Mouse (Mus musculus): ENCODE results near the gene Best1. TPM values are rescaled to one million over a fixed set of nuclear protein-coding genes. Genes with fewer than 3 reads are reported as not detected.

Gene Best1
- polyA plus RNA-seq, 1 experiment from 2014 or later, result 0.61 TPM

- WGBS, result 83% methylated on average over 2 of the region's 2 CpGs
- H3K4me1 ChIP-seq (replicated peaks; ENCODE audit: control insufficient read depth, insufficient read depth, low read length), result no peaks in the 10 kb centered on the region
- no peak overlapping the region for H3K27ac ChIP-seq (ENCODE audit: low read depth, low read length)
- ATAC-seq, result no peak
- H3K9ac ChIP-seq (ENCODE audit: low read depth, low read length), result no peak overlapping the region
- H3K36me3 ChIP-seq (ENCODE audit: control insufficient read depth, insufficient read depth), result peaks cover 43% of the 10 kb centered on the region; the same call in 1 of the 2 replicates
- no peak overlapping the region for H3K4me2 ChIP-seq (replicated peaks; ENCODE audit: low read depth)
- no peaks in the 10 kb centered on the region for H3K9me3 ChIP-seq (ENCODE audit: control insufficient read depth)
- H3K4me3 ChIP-seq (ENCODE audit: low read depth, low read length), result no peak overlapping the region
- no peak for TF ChIP-seq CTCF (IDR thresholded peaks at IDR 0.05; ENCODE audit: low read depth)
- no peaks in the 10 kb centered on the region for H3K27me3 ChIP-seq (replicated peaks; ENCODE audit: control insufficient read depth, insufficient read depth, low read length)
Measured at GRCm38 (mm10) chr19:10029746-10030145, 28.3 kb upstream of the Best1 start.

DNA sequence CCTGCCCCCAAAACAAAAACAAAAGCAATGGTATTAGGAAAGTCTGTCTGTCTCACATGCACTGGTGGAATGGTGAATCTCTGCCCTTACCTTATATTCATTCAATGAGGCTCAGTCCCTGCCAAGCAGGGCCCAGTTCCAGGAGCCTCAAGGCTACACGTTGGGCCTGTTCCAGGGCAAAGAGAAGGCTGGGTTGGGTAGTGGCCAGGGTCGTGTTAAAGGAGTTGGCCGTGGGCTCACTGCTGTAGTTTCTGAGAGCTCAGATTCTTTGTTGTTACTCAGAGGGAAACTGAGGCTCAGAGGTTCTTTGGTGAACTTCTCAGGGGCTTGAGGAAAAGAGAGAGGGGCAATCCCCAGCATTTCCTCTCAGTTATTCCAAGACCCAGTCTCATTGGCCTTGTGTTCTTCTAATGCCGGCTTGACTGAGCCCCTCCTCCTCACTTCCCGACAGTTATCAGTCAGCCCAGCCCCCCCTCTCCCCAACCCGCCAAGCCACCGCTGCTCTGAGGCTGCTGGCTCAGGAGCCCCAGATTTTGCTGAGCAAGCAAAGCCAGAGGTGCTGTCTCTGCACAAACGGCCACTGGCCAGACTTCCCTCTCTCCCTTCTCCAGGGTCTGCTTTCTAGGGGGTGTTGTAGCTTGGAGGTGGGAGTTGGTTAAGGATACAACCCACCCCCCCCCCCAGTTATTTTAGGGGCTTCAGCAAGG, 23.9 kb upstream of the Best1 start:
- no peak for TF ChIP-seq CTCF (IDR thresholded peaks at IDR 0.05; ENCODE audit: low read depth)
- Histone ChIP-seq H3K36me3 (ENCODE audit: control insufficient read depth, insufficient read depth) (peaks cover 33% of the 10 kb centered on the region; the same call in 1 of the 2 replicates), H3K9ac (ENCODE audit: low read depth, low read length) (no peak overlapping the region; the same call in 1 of the 2 replicates), H3K4me3 (ENCODE audit: low read depth, low read length) (no peak overlapping the region), H3K27ac (ENCODE audit: low read depth, low read length) (no peak overlapping the region; the same call in 1 of the 2 replicates), H3K4me1 (replicated peaks; ENCODE audit: control insufficient read depth, insufficient read depth, low read length) (no peaks in the 10 kb centered on the region; the same call in 1 of the 2 replicates), H3K4me2 (replicated peaks; ENCODE audit: low read depth) (no peak overlapping the region), H3K9me3 (ENCODE audit: control insufficient read depth) (no peaks in the 10 kb centered on the region), H3K27me3 (replicated peaks; ENCODE audit: control insufficient read depth, insufficient read depth, low read length) (no peaks in the 10 kb centered on the region)
- ATAC-seq, result no peak
- 21% methylated on average over 8 of the region's 8 CpGs for WGBS

GRCm38 (mm10) chr19:10023304-10023758, 21.9 kb upstream of the Best1 start:
- TF ChIP-seq CTCF (IDR thresholded peaks at IDR 0.05; ENCODE audit: low read depth), result no peak
- Histone ChIP-seq H3K9ac (ENCODE audit: low read depth, low read length) (no peak overlapping the region), H3K27ac (ENCODE audit: low read depth, low read length) (no peak overlapping the region), H3K27me3 (replicated peaks; ENCODE audit: control insufficient read depth, insufficient read depth, low read length) (no peaks in the 10 kb centered on the region), H3K4me2 (replicated peaks; ENCODE audit: low read depth) (no peak overlapping the region), H3K36me3 (ENCODE audit: control insufficient read depth, insufficient read depth) (peaks cover 18% of the 10 kb centered on the region; the same call in 1 of the 2 replicates), H3K4me1 (replicated peaks; ENCODE audit: control insufficient read depth, insufficient read depth, low read length) (peaks cover 9% of the 10 kb centered on the region), H3K9me3 (ENCODE audit: control insufficient read depth) (no peaks in the 10 kb centered on the region), H3K4me3 (ENCODE audit: low read depth, low read length) (no peak overlapping the region)
- 67% methylated on average over 9 of the region's 9 CpGs for WGBS
- no peak for ATAC-seq

DNA sequence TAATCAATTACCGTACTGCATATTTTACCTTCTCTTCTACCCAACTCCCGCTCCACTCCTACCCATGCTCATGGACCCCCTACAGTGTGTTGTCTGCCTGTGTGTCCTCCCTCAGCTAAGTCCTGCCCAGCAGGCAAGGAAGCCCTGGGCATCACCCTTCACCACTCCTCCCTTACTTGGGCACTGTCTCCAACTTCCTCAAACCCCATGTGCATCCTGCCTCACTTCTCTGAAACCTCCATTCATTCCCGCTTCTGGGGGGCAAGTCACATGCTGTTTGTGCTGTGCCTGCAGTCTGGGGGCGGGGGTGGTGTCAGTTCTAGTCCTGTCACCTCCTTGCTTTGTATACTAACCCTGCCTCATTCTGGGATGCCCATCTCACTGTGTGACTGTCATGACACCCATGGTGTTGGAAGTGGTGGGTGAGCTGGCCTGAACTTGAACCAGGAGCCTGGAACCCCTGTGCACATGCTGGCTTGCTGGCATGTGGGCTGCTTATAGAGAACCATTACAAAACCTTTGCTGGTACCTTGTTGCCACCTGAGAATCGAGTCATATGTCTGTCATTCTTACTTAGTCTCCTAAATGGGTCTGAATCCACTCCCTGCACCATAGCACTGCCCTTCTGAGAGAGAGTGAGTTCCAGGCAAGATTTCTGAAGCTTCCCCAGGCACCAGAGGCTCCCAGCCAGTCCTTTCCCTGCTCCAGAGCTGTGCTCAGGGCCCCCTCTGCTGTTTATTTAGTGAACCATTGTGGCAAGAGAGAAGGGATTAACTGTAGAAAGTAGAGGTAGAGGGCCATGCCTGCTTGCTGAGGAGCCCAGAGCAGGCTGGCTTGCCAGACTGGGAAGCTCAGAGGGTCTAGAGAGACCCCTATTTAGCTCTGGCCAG, 21.2 kb upstream of the Best1 start:
- 74% methylated on average over 5 of the region's 5 CpGs for WGBS
- no peaks in the 10 kb centered on the region for H3K27me3 ChIP-seq (replicated peaks; ENCODE audit: control insufficient read depth, insufficient read depth, low read length)
- H3K9me3 ChIP-seq (ENCODE audit: control insufficient read depth), result no peaks in the 10 kb centered on the region
- no peak for ATAC-seq
- no peak overlapping the region for H3K9ac ChIP-seq (ENCODE audit: low read depth, low read length)
- peaks cover 10% of the 10 kb centered on the region for H3K4me1 ChIP-seq (replicated peaks; ENCODE audit: control insufficient read depth, insufficient read depth, low read length)
- peak; percentile 79 for TF ChIP-seq CTCF (IDR thresholded peaks at IDR 0.05; ENCODE audit: low read depth)
- no peak overlapping the region for H3K4me2 ChIP-seq (replicated peaks; ENCODE audit: low read depth)
- H3K36me3 ChIP-seq (ENCODE audit: control insufficient read depth, insufficient read depth), result peaks cover 12% of the 10 kb centered on the region; the same call in 1 of the 2 replicates
- H3K27ac ChIP-seq (ENCODE audit: low read depth, low read length), result no peak overlapping the region
- H3K4me3 ChIP-seq (ENCODE audit: low read depth, low read length), result no peak overlapping the region

GRCm38 (mm10) chr19:10021981-10022380, 20.5 kb upstream of the Best1 start:
- no peak overlapping the region for H3K4me3 ChIP-seq (ENCODE audit: low read depth, low read length)
- H3K4me1 ChIP-seq (replicated peaks; ENCODE audit: control insufficient read depth, insufficient read depth, low read length), result peaks cover 10% of the 10 kb centered on the region
- no peak overlapping the region for H3K9ac ChIP-seq (ENCODE audit: low read depth, low read length)
- no peaks in the 10 kb centered on the region for H3K9me3 ChIP-seq (ENCODE audit: control insufficient read depth)
- H3K4me2 ChIP-seq (replicated peaks; ENCODE audit: low read depth), result no peak overlapping the region
- WGBS, result 77% methylated on average over 2 of the region's 2 CpGs
- no peak overlapping the region for H3K27ac ChIP-seq (ENCODE audit: low read depth, low read length)
- TF ChIP-seq CTCF (IDR thresholded peaks at IDR 0.05; ENCODE audit: low read depth), result no peak
- H3K27me3 ChIP-seq (replicated peaks; ENCODE audit: control insufficient read depth, insufficient read depth, low read length), result no peaks in the 10 kb centered on the region
- ATAC-seq, result no peak
- peaks cover 5% of the 10 kb centered on the region; the same call in 1 of the 2 replicates for H3K36me3 ChIP-seq (ENCODE audit: control insufficient read depth, insufficient read depth)

DNA sequence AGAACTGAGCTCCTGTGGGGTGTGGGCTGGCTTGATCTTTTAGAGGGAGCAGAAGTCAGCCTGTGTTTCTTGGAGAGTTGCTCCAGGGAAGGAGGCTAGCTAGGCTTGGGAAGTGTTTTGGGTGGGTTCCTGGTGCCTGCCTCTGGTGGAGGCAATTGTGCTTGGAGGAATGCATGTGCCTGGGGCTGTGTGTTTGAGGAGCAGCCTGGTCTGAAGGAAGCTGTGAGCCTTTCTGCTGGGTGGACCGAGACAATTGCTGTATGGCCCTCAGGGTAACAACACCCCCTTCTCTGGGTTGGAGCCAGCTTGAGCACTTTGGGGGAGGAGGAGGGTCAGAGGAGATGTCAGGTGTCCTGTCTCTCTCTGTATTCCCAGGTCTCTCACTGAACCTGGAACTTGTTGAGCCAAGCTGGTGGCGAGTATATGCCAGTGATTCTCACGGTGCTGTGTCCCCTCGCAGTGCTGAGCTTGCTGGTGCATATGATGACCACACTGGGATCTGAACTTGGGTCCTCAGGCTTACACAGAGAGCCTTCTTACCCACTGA, 17.9 kb upstream of the Best1 start:
- no peak for ATAC-seq
- H3K4me3 ChIP-seq (ENCODE audit: low read depth, low read length), result peak overlapping the region; percentile 49; the same call in 1 of the 2 replicates
- H3K27ac ChIP-seq (ENCODE audit: low read depth, low read length), result no peak overlapping the region; the same call in 1 of the 2 replicates
- TF ChIP-seq CTCF (IDR thresholded peaks at IDR 0.05; ENCODE audit: low read depth), result no peak
- H3K27me3 ChIP-seq (replicated peaks; ENCODE audit: control insufficient read depth, insufficient read depth, low read length), result no peaks in the 10 kb centered on the region
- 0 out of 2 replicates have a peak overlapping the region, but pooled peaks have one; percentile 3 for H3K9ac ChIP-seq (ENCODE audit: low read depth, low read length)
- 76% methylated on average over 4 of the region's 4 CpGs for WGBS
- peak overlapping the region; percentile 88 for H3K4me2 ChIP-seq (replicated peaks; ENCODE audit: low read depth)
- no peaks in the 10 kb centered on the region for H3K9me3 ChIP-seq (ENCODE audit: control insufficient read depth)
- H3K4me1 ChIP-seq (replicated peaks; ENCODE audit: control insufficient read depth, insufficient read depth, low read length), result peaks cover 17% of the 10 kb centered on the region
- H3K36me3 ChIP-seq (ENCODE audit: control insufficient read depth, insufficient read depth), result no peaks in the 10 kb centered on the region

Measured in intestine, postnatal 0 days (tissue).